In genomic region chr12:99559483-99559882, GRCm38 (mm10) we compare ENCODE assay signal across 14 mouse cellular contexts. TPM values are rescaled to one million over a fixed set of nuclear protein-coding genes. Genes with fewer than 3 reads are reported as not detected.
DNase-seq lines count a peak whose midpoint lies in the region; ATAC-seq and TF ChIP-seq lines count a peak whose summit lies in the region.
"Had no signal": no experiment of that assay in that cellular context is flagged by ENCODE, and none has a peak within 500 bp of the region (broad histone marks: within the 10 kb centered on the region; RNA-seq: fewer than 3 reads in every experiment).

No protein-coding gene starts in this region.

- H3K4me1 ChIP-seq in lung, postnatal 0 days (ENCODE audit: insufficient read depth, low read depth, low read length), result peaks cover 7% of the 10 kb centered on the region; the same call in 1 of the 2 replicates
- H3K4me1 ChIP-seq in liver, embryonic 12.5 days, result peaks cover 50% of the 10 kb centered on the region

- no peaks in the 10 kb centered on the region for H3K27me3 ChIP-seq in lung, postnatal 0 days (replicated peaks; ENCODE audit: insufficient read depth, low read length)
- no peaks in the 10 kb centered on the region for H3K27me3 ChIP-seq in liver, embryonic 12.5 days (replicated peaks)
- H3K27me3 ChIP-seq: embryonic facial prominence, embryonic 15.5 days had no signal

- no peak overlapping the region for H3K4me2 ChIP-seq in lung, postnatal 0 days (replicated peaks; ENCODE audit: low read depth, low read length)
- H3K4me2 ChIP-seq in liver, embryonic 12.5 days, result peak overlapping the region; percentile 16
- H3K4me2 ChIP-seq: embryonic facial prominence, embryonic 15.5 days had no signal

- no peak overlapping the region for H3K27ac ChIP-seq in lung, postnatal 0 days (ENCODE audit: low read length)
- H3K27ac ChIP-seq in liver, embryonic 12.5 days, result no peak overlapping the region
- H3K27ac ChIP-seq: embryonic facial prominence, embryonic 15.5 days; limb, embryonic 10.5 days; macrophage had no signal

- no peak for TF ChIP-seq EP300 in lung, postnatal 0 days (IDR thresholded peaks at IDR 0.05)

- 42% methylated on average over 11 of the region's 11 CpGs for WGBS in lung, postnatal 0 days
- WGBS in liver, embryonic 12.5 days (ENCODE audit: insufficient replicate concordance), result 12% methylated on average over 11 of the region's 11 CpGs

- H3K36me3 ChIP-seq in lung, postnatal 0 days (ENCODE audit: insufficient read depth, low read length), result no peaks in the 10 kb centered on the region
- peaks cover 4% of the 10 kb centered on the region for H3K36me3 ChIP-seq in liver, embryonic 12.5 days
- H3K36me3 ChIP-seq: embryonic facial prominence, embryonic 15.5 days had no signal

- no peak overlapping the region for H3K9ac ChIP-seq in lung, postnatal 0 days (replicated peaks; ENCODE audit: low read depth)
- H3K9ac ChIP-seq in liver, embryonic 12.5 days, result no peak overlapping the region
- H3K9ac ChIP-seq: embryonic facial prominence, embryonic 15.5 days; forebrain, postnatal 0 days had no signal

- H3K4me3 ChIP-seq in lung, postnatal 0 days (ENCODE audit: low read depth, low read length), result no peak overlapping the region
- H3K4me3 ChIP-seq in liver, embryonic 12.5 days, result no peak overlapping the region
- H3K4me3 ChIP-seq: embryonic facial prominence, embryonic 15.5 days; limb, embryonic 10.5 days had no signal

- no peaks in the 10 kb centered on the region for H3K9me3 ChIP-seq in lung, postnatal 0 days (ENCODE audit: low read length)
- no peaks in the 10 kb centered on the region for H3K9me3 ChIP-seq in liver, embryonic 12.5 days (replicated peaks)
- H3K9me3 ChIP-seq: embryonic facial prominence, embryonic 15.5 days; limb, embryonic 10.5 days had no signal

- TF ChIP-seq CTCF in lung, postnatal 0 days (IDR thresholded peaks at IDR 0.05), result no peak

- ATAC-seq in lung, postnatal 0 days, result no peak
- no peak for ATAC-seq in liver, embryonic 12.5 days
- ATAC-seq: forebrain, postnatal 0 days had no signal

- DNase-seq in lung, postnatal 0 days (ENCODE audit: low spot score), result peak; percentile 6
- DNase-seq in lung, postnatal 4 days, result no peak
- peak; percentile 62 for DNase-seq in T-cell, adult 2 months (ENCODE audit: low spot score)
- peak; percentile 58 for DNase-seq in thymus, postnatal 25 days
- DNase-seq in yolk sac, embryonic 10.5 days (ENCODE audit: low spot score), result no peak
- DNase-seq in left cerebral cortex, adult 9 months (ENCODE audit: low spot score in 2 of 2), result no peak
- DNase-seq: adrenal gland, postnatal 10 days; cerebellum, adult 18-20 months; forebrain, postnatal 0 days; kidney, adult 11 months had no signal

RNA-seq across cellular contexts. Expression of gene Foxn3, which starts 3.9 kb away (rescaled TPM):
- polyA plus RNA-seq in lung, postnatal 0 days (2015; fragmentation: Nextera tagmentation; extraction: Ambion mirVana), result 91.0 and 94.3 TPM in 2 replicates
- 25.8 and 26.5 TPM in 2 replicates for polyA plus RNA-seq in liver, embryonic 12.5 days (2016; fragmentation: Nextera tagmentation; extraction: Ambion mirVana)

Comparison
In these comparisons a context has a peak if more than half of its experiments do, and no peak if none do; other contexts are left out.
1. DNase-seq: peak in lung, postnatal 0 days (single experiment), T-cell, adult 2 months (single experiment) and thymus, postnatal 25 days (single experiment); none in lung, postnatal 4 days (0 of 2), yolk sac, embryonic 10.5 days (single experiment) and left cerebral cortex, adult 9 months (0 of 2).